In genomic region chr2:21958365-21958764, GRCm38 (mm10) we compare ENCODE assay signal across 8 mouse cellular contexts.
A peak's percentile ranks its signal among the peaks of the same experiment; 100 is the strongest.
DNase-seq lines count a peak whose midpoint lies in the region; ATAC-seq and TF ChIP-seq lines count a peak whose summit lies in the region.

No protein-coding gene starts in this region.

- ATAC-seq in lung, embryonic 15.5 days (ENCODE audit: borderline replicate concordance, extremely low read depth, low FRiP score, low TSS enrichment) = peak; percentile 57; the same call in 1 of the 2 replicates
- peak; percentile 96 for ATAC-seq in activated CD4-positive, CD25-positive, alpha-beta regulatory T cell, adult 4 months
- ATAC-seq in hindbrain, embryonic 16.5 days = peak; percentile 86
- peak; percentile 86 for ATAC-seq in midbrain, postnatal 0 days (ENCODE audit: low FRiP score)

- no peaks in the 10 kb centered on the region for H3K4me1 ChIP-seq in lung, embryonic 15.5 days
- H3K4me1 ChIP-seq in forebrain, embryonic 10.5 days = peaks cover 10% of the 10 kb centered on the region
- peaks cover 3% of the 10 kb centered on the region for H3K4me1 ChIP-seq in hindbrain, embryonic 16.5 days (ENCODE audit: control insufficient read depth, insufficient read depth, low read depth, low read length)
- peaks cover 2% of the 10 kb centered on the region; the same call in 1 of the 2 replicates for H3K4me1 ChIP-seq in midbrain, postnatal 0 days (ENCODE audit: insufficient read depth, low read length)

- H3K27me3 ChIP-seq in lung, embryonic 15.5 days = no peaks in the 10 kb centered on the region
- H3K27me3 ChIP-seq in forebrain, embryonic 10.5 days (ENCODE audit: poor library complexity, severe bottlenecking) = no peaks in the 10 kb centered on the region
- H3K27me3 ChIP-seq in hindbrain, embryonic 16.5 days (replicated peaks; ENCODE audit: control insufficient read depth, insufficient read depth, low read length) = no peaks in the 10 kb centered on the region
- H3K27me3 ChIP-seq in midbrain, postnatal 0 days (ENCODE audit: insufficient read depth, low read length) = no peaks in the 10 kb centered on the region

- TF ChIP-seq CTCF in midbrain, postnatal 0 days (IDR thresholded peaks at IDR 0.05) = peak; percentile 93

- under 1% methylated on average over 3 of the region's 3 CpGs for WGBS in lung, embryonic 15.5 days
- WGBS in forebrain, embryonic 10.5 days = 4% methylated on average over 3 of the region's 3 CpGs
- WGBS in hindbrain, embryonic 16.5 days = 0% methylated on average over 3 of the region's 3 CpGs
- WGBS in midbrain, postnatal 0 days = under 1% methylated on average over 3 of the region's 3 CpGs

- H3K4me2 ChIP-seq in lung, embryonic 15.5 days = peak overlapping the region; percentile 41; the same call in 1 of the 2 replicates
- peak overlapping the region; percentile 47 for H3K4me2 ChIP-seq in hindbrain, embryonic 16.5 days (ENCODE audit: low read length)
- H3K4me2 ChIP-seq in midbrain, postnatal 0 days (ENCODE audit: low read depth, low read length, poor library complexity, severe bottlenecking) = 0 out of 2 replicates have a peak overlapping the region, but pooled peaks have one; percentile 22

- intact Hi-C loops in left cerebral cortex, postnatal 14 days (cut with DNase I) = loop anchor here (1.0 to 5.0 kb wide), 3 partner anchors 664 to 904 kb away; partner anchors contain the start of gene Gad2

- no peak for DNase-seq in lung, postnatal 25 days (ENCODE audit: low spot score)
- DNase-seq in forebrain, embryonic 10.5 days (ENCODE audit: extremely low spot score, low spot score) = peak; percentile 24
- DNase-seq in left cerebral cortex, postnatal 14 days (ENCODE audit: low spot score in 2 of 2) = peak; percentile 70 to 73
- DNase-seq in midbrain, postnatal 0 days (ENCODE audit: low spot score) = peak; percentile 91
- no peak for DNase-seq in B cell, adult 2 months

- no peaks in the 10 kb centered on the region for H3K9me3 ChIP-seq in lung, embryonic 15.5 days
- H3K9me3 ChIP-seq in forebrain, embryonic 10.5 days = no peaks in the 10 kb centered on the region
- H3K9me3 ChIP-seq in hindbrain, embryonic 16.5 days (ENCODE audit: control insufficient read depth, low read length) = no peaks in the 10 kb centered on the region
- no peaks in the 10 kb centered on the region for H3K9me3 ChIP-seq in midbrain, postnatal 0 days (ENCODE audit: low read length)

- H3K4me3 ChIP-seq in lung, embryonic 15.5 days = no peak overlapping the region
- peak overlapping the region; percentile 34 for H3K4me3 ChIP-seq in forebrain, embryonic 10.5 days
- 0 out of 2 replicates have a peak overlapping the region, but pooled peaks have one; percentile 11 for H3K4me3 ChIP-seq in hindbrain, embryonic 16.5 days (ENCODE audit: low read length)
- no peak overlapping the region for H3K4me3 ChIP-seq in midbrain, postnatal 0 days (ENCODE audit: low read depth, low read length)

- H3K9ac ChIP-seq in lung, embryonic 15.5 days = no peak overlapping the region
- peak overlapping the region; percentile 33; the same call in 1 of the 2 replicates for H3K9ac ChIP-seq in hindbrain, embryonic 16.5 days (ENCODE audit: low read depth, low read length)
- peak overlapping the region; percentile 29; the same call in 1 of the 2 replicates for H3K9ac ChIP-seq in midbrain, postnatal 0 days (replicated peaks; ENCODE audit: low read length, poor library complexity, severe bottlenecking)

- H3K36me3 ChIP-seq in lung, embryonic 15.5 days = no peaks in the 10 kb centered on the region
- H3K36me3 ChIP-seq in forebrain, embryonic 10.5 days (replicated peaks) = no peaks in the 10 kb centered on the region
- H3K36me3 ChIP-seq in hindbrain, embryonic 16.5 days (ENCODE audit: control insufficient read depth, insufficient read depth, low read length) = no peaks in the 10 kb centered on the region
- no peaks in the 10 kb centered on the region for H3K36me3 ChIP-seq in midbrain, postnatal 0 days (ENCODE audit: insufficient read depth, low read length)

- no peak overlapping the region for H3K27ac ChIP-seq in lung, embryonic 15.5 days
- H3K27ac ChIP-seq in forebrain, embryonic 10.5 days = peak overlapping the region; percentile 48; the same call in 1 of the 2 replicates
- H3K27ac ChIP-seq in hindbrain, embryonic 16.5 days (ENCODE audit: low read depth, low read length) = peak overlapping the region; percentile 65
- peak overlapping the region; percentile 72 for H3K27ac ChIP-seq in midbrain, postnatal 0 days (ENCODE audit: low read depth, low read length)

Comparison
In these comparisons a context has a peak if more than half of its experiments do, and no peak if none do; other contexts are left out.
1. H3K4me3 ChIP-seq: peak in forebrain, embryonic 10.5 days (single experiment) and hindbrain, embryonic 16.5 days (single experiment); none in lung, embryonic 15.5 days (single experiment) and midbrain, postnatal 0 days (single experiment).
2. DNase-seq: peak in forebrain, embryonic 10.5 days (single experiment), left cerebral cortex, postnatal 14 days (2 of 2) and midbrain, postnatal 0 days (single experiment); none in lung, postnatal 25 days (single experiment) and B cell, adult 2 months (0 of 2).
3. Peak in every context shown above with its lines, with median percentiles within 50 percentile points of each other: ATAC-seq and H3K4me2 ChIP-seq.